Mouse (Mus musculus): ENCODE results near the gene 4931417E11Rik.

DNA sequence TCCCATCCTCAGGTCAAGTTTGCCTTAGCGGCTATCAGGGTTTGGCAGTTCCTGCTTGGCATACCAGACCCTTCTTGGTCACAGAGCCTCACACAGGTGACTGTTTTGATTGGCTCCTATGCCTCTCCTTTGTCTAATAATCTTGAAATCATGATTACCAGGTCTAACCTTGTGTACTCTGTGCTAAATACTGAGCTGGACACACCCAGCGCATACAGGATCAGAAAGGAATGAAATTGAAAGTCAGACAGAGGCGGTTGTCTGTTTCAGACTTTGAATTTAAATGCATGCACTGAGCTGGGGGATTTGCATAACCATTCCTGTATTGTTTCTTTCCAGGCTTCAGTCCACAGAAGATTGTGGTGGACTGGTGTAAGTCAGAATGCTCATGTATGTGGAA lies 16.1 kb upstream of the 4931417E11Rik start:
- TF ChIP-seq POLR2A (IDR thresholded peaks at IDR 0.05; ENCODE audit: borderline replicate concordance, insufficient read depth, low read length) (no peak), CTCF (IDR thresholded peaks at IDR 0.05; ENCODE audit: borderline replicate concordance, insufficient read depth, low read depth, low read length) (no peak)
